Mouse (Mus musculus): ENCODE data around the gene Morn5. TPM values are rescaled to one million over a fixed set of nuclear protein-coding genes. Genes with fewer than 3 reads are reported as not detected.

Gene Morn5
- total RNA-seq (2021) (not detected), polyA plus RNA-seq (2012; rRNA removed) (0.33 TPM in 1 of 2 replicates, not detected in the other)
- long read RNA-seq = 0 reads

- peak; percentile 99 for DNase-seq
These were observed at the start of gene Morn5, which contains the start of gene Ndufa8 for GRCm38 (mm10) chr2:36048748-36049566. Gene Morn5, plus strand, starts transcription at chr2:36049458. Gene Ndufa8, minus strand, starts transcription at chr2:36049406.

- no peak for DNase-seq
These were observed 48.9 kb upstream of the Morn5 start for GRCm38 (mm10) chr2:36000390-36000789.

GRCm38 (mm10) chr2:36002188-36002587 is 47.1 kb upstream of the Morn5 start:
- DNase-seq = no peak

DNA sequence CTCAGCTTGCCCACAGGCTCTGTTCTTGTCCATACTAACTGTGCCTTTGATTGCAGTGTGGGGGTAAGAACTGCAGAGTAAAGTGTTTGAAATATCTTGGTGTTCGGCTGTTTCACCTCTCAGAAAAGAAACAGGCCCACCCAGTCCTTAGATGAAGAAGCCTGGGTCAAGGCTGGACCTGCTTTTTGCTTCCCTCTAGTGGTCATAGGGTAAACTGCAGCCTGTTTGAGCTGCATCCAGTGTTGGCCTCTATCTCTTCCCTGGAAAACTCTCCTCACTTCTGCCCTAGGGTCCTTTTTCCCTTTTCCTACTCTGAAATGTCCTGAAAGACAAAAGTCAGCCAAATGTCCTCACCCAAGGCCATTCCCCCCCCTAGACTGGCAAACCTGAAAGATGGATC is 41.2 kb upstream of the Morn5 start:
- DNase-seq = peak; percentile 25

GRCm38 (mm10) chr2:36009386-36009785 is 39.9 kb upstream of the Morn5 start:
- peak; percentile 74 for DNase-seq

- no peak for DNase-seq
These were observed 38.7 kb upstream of the Morn5 start for GRCm38 (mm10) chr2:36010579-36010978.

DNA sequence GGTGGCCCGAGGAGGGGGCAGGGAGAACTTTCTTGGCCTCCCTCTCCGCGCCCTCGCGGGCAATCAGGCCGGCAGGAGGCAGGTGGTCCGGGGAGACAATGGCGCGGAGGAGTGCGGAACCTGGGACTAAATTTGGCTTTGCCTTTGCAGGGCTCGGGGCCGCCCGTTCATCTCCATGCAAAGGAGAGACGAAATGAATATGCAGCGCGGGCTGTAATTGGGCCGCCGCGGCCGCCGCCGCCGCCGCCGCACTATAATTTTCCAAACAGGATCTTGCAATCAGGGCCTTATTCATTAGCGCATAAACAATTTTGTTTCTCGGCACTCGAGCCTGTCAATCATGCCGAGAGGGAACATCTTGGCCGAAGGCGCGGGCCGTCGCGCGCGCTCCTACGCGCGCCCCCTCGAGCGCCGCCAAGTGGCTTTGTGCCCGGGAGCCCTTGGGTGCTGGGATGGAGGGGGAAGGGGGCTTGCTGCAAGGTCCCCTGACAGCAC is 37.9 kb upstream of the Morn5 start:
- no peak for DNase-seq

DNA sequence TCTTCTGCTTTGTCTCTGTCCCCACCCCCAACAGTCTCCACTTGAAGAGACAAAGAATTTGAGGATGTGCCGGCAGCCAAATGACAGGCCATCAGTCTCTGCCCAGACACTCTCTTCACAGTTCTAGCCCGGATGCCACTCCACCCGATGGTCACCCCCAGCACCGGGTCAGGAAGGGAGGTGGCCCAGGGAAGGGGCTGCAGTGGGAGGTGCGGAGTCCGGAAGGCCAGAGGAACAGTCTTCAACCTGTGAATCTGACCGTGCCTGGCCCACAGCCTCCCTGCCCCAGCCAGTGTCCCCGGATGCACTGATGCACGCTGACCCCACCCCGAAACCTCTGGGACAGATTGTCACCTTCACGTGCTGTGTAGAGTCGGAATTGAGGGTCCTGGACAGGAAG is 36.2 kb upstream of the Morn5 start:
- DNase-seq = peak; percentile 75

GRCm38 (mm10) chr2:36021385-36022159 is 27.7 kb upstream of the Morn5 start:
- DNase-seq = peak; percentile 73

- DNase-seq = peak; percentile 74
These were observed 26.0 kb upstream of the Morn5 start for GRCm38 (mm10) chr2:36023291-36023690.

- peak; percentile 18 for DNase-seq
These were observed 16.4 kb upstream of the Morn5 start for GRCm38 (mm10) chr2:36032884-36033283.

GRCm38 (mm10) chr2:36033966-36034365 is 15.3 kb upstream of the Morn5 start:
- no peak for DNase-seq

DNA sequence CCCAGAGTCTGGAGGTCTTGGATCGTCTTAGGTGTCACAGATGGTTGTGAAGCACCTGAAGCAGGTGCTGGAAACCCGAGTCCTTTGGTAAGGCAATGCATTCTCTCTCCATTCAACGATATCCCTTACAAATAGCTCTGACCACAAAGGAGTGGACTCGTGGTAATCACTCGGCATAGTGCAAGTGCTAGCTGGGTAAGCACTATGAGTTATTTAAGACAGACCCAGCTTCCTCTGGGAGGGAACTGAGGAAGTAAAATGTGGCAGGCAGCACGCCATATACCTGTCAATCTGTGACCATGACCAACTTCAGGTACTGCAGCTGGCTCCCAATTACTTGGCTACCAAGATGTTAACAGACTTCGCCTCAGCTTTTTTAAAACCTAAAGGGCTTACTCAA is 14.4 kb upstream of the Morn5 start:
- no peak for DNase-seq

- DNase-seq = no peak
These were observed 13.7 kb upstream of the Morn5 start for GRCm38 (mm10) chr2:36035413-36036081.

DNA sequence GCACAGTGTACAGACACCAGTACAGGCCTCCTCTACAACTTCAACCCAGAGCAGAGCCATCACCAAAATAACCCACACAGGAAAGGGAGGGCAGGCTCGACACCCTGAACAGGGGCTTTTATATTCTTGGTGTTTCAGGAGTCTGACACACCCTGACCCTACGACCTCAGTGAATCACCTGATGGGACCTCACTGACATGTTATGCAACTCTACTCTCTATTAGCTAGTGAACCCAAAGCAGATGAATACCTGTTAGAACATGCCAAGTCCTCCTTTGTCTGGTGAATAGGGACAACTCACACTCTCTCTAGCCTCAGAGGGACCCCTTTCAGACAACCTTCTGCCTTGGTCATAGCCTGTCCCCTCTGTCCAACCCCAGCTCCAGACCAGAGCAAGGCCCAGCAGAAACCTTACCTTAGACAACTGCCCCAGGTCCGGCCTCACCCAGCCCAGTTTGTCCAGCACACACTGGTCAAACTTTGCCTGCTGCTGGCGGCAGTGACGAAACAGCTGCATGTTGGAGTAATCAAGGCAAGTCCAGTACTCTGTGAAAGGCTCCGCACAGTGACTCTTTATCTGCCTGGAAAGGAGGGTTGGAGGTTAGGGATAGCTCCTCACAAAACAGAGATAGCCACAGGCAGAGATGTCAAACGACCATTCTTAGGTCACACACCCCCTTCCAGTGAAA is 9.8 kb upstream of the Morn5 start:
- no peak for DNase-seq

DNA sequence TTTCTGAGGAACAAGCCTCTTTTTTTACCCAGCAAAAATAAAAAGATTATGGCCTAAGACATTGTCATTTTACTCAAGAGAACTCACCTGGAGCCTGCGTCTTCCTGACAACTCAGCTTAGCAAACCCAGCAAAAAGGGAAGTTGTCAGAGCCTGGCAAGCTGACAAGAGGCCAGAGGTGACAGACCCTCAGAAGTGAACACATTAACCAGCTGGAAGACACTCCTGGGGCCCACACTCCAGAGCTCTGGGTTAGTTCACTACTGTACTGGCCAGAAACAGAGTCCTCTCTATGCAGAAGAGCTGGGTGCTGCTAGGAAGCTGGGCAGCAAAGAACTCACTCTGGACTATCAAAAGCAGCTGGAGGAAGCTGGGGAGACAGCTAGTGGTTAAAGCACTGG is 8.4 kb upstream of the Morn5 start:
- no peak for DNase-seq

- DNase-seq = no peak
These were observed 1.1 kb upstream of the Morn5 start for GRCm38 (mm10) chr2:36048164-36048563.

DNA sequence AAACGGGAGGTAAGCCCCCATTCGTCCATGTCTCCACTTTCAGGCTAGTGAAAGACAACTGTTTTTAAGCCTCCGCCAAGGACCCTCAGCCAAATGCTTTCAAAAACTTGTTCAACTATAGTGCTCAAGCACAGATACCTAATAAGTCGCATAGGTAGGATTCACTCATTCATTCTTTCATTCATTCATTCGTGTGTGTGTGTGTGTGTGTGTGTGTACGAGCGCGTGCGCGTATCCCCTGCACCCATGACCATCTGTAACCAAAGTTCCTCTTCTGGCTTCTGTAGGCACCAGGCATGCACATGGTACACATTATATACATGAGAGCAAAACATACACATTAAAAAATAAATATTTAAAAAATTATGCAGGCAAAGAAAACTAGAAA is 303 bp downstream of the Morn5 start:
- no peak for DNase-seq

DNA sequence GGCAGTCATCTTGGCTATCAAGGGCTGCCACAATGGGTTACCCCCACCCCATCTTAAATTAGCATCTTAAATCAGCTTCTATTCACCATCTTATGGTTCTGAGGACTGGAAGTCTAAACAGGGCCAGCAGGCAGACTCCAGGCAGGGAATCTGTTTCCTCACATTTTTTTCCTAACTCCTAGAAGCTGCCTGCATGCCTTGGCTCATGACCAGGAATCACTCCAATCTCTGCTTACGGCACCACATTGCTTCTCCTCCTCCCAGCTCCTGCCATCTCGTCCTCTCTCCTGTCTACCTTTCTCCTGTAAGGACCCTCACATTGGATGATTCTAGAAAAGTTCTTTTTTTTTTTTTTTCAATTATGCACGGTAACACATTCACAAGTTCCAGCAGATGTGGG is 4.0 kb downstream of the Morn5 start:
- DNase-seq = no peak

DNA sequence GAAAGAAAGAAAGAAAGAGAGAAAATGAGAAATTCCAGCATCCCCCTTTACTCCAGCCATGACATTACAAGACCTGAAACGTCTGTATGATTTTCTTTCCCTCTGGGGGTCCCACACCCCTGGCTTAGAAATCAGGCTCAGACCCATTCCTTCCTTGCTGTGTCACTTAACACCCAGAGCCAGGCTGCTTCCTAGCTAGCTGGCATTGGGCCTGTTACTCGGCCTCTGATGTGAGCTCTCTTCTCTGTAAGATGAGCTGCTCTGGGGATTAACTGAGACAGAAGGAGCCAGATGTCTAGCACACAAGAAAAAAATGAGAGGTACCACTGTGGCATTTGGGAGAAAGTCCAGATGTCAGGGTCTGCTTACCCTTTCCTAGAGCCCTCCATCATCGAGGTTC is 7.0 kb downstream of the Morn5 start:
- no peak for DNase-seq

GRCm38 (mm10) chr2:36061409-36061808 is 12.2 kb downstream of the Morn5 start:
- no peak for DNase-seq

- DNase-seq = no peak
These were observed 17.9 kb downstream of the Morn5 start for GRCm38 (mm10) chr2:36067132-36067531.

Measured in adrenal gland, adult 2 months (tissue).